Mouse (Mus musculus): ENCODE data around the gene Ston1.

GRCm38 (mm10) chr17:88700901-88701300 lies 103.4 kb downstream of the Ston1 start:
- TF ChIP-seq POLR2A (IDR thresholded peaks at IDR 0.05; ENCODE audit: extremely low read depth, insufficient read depth, low read length) (no peak), CTCF (IDR thresholded peaks at IDR 0.05; ENCODE audit: extremely low read depth, insufficient read depth, low read length) (no peak)
